Mouse (Mus musculus) subcutaneous adipose tissue, adult 2 months (tissue): Measurements from ENCODE around the gene 4930524B15Rik. TPM values are rescaled to one million over a fixed set of nuclear protein-coding genes. Genes with fewer than 3 reads are reported as not detected.

Source experiments
- polyA plus RNA-seq: library from polyadenylated mRNA; depleted of rRNA; stranded (reverse); fragments of >200 nt; gene quantifications from 2 replicates; pipeline ENCODE4 v1.2.3, GENCODE M21; 2012; ENCODE audit warnings: low replicate concordance; rRNA removed

Gene 4930524B15Rik
- not detected in 2 replicates for polyA plus RNA-seq

GRCm38 (mm10) chr11:31965256-31966134, at the start of gene 4930524B15Rik:
TSS of gene 4930524B15Rik (plus strand) at chr11:31965592.

GRCm38 (mm10) chr11:32000281-32000680, 34.9 kb downstream of the 4930524B15Rik start, which contains the start of gene Nsg2:
TSS of gene Nsg2 (plus strand) at chr11:32000463.

Other genes starting within 250 kb of the 4930524B15Rik start
- gene Cpeb4, start 93.4 kb upstream of the 4930524B15Rik start, polyA plus RNA-seq = 10.1 and 15.2 TPM in 2 replicates
- 0.16 and 4.3 TPM in 2 replicates for gene Nsg2, start 34.9 kb downstream of the 4930524B15Rik start, polyA plus RNA-seq
- 0.24 and 0.28 TPM in 2 replicates for gene Il9r, start 234.7 kb downstream of the 4930524B15Rik start, polyA plus RNA-seq
- gene Snrnp25, start 239.8 kb downstream of the 4930524B15Rik start, polyA plus RNA-seq = 20.6 and 25.6 TPM in 2 replicates